Mouse (Mus musculus) right cerebral cortex, postnatal 36 days (tissue): Measurements from ENCODE around the gene Tnni1.
A peak's percentile ranks its signal among the peaks of the same experiment; 100 is the strongest.

Experiments used
- DNase-seq, 2 experiments: peaks; one replicate each; pipeline ENCODE4 v3.0.0; 2022; ENCODE audit warnings: low spot score in 2 of 2, mixed read lengths in 1 of 2

Gene Tnni1

DNA sequence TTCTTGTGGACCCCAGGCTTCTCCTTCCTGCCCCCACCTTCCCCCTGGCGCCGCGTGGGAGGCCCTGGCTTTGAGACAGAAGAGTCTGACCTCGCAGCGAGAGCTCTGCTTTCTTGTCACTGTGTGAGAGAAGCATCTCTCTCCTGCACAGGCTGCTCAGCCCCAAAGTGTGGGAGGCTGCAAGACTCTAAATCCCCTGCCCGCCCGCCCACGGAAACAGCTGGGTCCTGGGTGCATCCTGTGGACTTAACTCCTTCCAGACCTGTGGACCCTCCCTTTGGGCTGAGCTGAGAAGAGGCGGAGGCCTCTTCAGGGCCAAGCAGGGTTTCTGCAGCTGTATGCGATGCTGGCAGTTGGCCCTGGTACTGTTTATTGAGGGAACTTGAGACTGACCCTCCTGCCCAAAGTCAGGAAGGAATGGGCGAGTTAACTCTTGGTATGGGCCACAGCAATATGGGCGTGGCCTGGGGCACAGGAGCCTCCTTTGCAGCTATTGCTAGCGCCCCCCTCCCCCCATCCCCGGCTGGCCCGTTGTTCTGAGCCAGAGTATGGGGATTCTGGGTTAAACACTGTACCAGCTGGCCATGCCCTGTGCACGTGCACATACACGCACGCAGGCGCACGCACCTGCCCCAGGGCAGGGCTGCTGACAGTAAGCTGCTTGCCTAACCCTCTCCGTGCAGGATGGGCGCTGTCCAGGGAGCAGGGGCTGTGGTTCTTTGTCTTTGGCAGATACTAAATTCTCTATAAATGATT lies at the start of gene Tnni1:
Gene Tnni1, plus strand, starts transcription at position 655 of the 756 bp plus-strand sequence.
- DNase-seq, result no peak

DNA sequence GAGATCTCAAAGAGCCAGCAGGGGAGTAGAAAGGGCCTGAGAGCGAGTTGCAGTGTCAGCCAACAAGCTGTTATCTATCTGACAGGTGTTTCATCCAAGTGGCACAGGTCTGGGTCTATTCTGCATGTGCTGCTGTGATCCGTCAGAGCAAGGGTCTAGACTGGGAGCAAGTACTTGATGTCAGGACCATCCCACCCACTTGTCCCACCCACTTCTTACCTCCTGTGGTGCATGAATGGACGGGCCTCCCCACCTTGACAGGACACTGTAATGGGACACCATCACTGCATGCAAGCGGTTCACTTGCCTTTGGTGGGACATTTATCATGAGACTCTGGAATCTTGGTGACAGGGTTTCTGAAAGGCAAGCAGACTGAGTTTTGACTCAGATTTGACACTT lies 49.4 kb upstream of the Tnni1 start:
- DNase-seq, result no peak

DNA sequence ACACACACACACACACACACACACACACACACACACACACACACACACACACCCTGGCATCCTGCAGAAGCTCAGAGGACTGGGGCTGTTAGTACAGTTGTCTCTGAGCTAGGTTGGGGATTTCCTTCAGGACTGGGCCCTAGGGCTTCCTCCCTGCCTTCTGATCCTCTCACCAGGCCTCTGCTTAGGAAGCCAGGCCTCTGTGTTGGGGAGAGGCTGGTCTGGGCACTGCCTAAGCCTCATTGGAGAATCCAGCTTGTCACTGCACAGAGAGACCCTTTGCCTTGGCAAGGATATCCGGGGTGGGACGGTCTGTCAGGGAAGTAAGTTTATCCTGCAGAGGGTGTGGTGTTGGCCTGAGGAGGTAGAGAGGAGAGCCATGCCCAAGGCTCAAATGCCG lies 48.9 kb upstream of the Tnni1 start:
- DNase-seq, result no peak

DNA sequence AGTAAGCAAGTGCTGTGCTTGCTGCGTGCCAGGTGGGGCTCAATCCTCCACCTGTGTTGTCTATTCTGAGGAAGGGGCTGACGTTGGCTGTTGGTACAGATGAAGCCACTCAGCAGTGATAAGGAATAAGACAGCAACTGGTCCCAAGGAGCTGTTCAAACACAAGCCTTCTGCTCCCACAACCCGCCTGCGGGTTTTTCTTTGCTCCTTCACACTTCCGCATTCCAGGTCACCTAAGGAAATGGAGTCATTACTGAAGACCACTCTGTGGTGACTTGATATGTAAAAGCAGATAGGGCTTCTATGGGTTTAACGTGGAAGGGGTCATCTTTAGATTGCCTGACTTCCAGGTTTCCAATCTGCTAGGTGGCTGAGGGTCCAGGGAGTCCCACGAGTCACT lies 47.8 kb upstream of the Tnni1 start:
- no peak for DNase-seq

DNA sequence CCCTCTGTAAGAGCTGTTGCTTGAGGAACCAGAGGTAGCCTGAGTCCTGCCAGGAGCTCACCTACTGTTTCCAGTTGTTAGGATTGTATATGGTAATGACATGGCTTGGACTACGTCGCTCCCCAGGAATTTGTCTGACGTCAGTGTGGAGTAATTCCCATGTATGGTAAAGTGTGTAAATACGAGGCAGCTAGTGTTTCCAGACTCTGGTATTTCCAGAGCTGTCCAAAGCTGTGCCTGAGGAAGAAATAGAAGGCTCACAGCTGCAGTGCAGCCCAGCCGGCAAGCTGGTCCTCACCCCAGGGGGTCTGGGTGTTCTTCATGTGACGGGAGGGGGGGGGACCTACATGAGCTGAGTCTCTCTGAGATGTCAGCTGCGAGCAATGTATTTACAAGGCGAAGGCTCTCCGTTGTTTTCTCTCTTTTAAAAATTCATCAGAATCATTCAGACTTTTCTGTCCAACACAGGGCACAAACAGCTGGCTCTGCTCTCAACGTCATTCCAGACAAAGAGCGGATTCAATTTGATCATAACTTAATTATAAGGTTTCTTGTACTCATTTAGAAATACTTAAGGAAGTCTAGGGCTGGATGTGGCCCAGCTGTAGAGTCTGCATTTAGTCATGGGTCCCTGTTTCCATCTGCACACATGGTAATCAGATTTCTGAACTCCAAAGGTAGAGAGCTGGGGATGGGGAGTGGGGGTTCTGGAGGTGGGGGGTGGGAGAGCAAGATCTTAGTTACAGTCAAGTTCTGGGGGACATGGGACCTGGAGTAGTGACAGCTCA lies 47.1 kb upstream of the Tnni1 start:
- no peak for DNase-seq

DNA sequence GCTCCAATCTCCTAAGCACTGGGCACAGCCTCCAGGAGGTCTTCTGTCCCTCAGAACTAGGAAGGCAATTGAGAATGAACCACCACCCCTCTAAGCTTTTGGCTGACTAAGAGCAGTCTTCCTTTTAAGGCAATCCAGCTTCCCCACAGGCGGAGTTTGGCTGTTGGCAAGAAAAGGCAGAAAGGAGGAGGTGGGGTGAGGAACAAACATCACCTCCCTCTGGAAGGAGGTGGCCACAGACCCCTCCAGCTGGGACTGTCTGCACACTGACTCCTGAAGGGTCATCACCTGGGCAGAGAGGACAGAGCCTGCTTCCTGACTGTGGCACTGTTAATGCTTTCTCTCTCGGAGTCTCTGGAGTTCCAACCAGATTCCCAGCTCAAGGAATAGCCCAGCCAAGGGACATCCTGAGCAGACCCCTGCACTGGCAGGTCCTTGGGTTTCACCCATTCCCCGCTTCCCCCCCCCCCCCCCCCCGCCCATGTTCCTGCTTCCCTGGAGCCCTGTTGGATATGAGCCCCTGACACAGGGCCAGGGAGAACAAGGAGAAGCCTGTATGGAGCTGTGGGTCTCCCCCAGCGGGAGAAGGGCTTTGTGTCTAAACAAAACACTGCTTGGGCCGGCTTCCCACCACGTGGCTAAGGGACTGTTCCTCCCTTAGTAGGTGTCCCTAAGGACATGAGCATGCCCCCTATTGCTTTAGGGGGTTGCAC lies 44.9 kb upstream of the Tnni1 start:
- DNase-seq, result peak; percentile 47 to 61

DNA sequence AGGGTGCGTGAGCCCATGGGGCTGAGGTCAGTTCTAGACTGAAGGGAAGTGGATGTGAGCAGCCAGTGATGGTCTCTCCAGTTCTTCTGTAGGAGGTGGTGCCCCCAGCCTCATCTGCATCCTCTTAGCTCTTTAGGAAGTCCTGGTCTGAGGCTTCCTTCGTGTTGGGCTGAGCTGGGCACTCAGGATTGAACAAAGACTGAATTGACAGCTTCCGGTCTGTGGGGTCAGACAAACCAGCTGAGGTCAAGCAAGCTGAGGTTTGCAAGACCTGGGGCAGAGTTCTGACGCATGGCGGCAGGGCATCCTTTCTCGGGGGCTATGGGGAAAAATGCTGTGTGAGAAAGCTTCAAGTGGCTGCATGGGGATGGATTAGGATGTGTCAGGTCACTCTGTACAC lies 43.8 kb upstream of the Tnni1 start:
- DNase-seq, result no peak

DNA sequence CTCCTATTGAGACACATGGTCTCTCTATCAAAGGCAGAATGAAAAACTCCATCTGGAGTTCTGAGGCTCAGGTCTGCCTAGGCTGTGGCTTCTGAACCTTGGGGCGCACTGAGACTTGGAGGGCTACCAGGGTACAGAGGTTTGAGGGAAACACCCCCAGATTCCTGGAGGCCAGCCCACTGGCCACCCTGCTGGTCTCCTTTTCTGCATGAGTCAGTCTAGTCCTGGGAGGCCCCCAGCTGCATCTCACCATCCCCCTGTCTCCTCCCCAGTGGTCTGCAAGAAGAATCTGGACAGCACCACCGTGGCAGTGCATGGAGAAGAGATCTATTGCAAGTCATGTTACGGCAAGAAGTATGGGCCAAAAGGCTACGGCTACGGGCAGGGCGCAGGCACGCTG lies 34.2 kb upstream of the Tnni1 start:
- no peak for DNase-seq

DNA sequence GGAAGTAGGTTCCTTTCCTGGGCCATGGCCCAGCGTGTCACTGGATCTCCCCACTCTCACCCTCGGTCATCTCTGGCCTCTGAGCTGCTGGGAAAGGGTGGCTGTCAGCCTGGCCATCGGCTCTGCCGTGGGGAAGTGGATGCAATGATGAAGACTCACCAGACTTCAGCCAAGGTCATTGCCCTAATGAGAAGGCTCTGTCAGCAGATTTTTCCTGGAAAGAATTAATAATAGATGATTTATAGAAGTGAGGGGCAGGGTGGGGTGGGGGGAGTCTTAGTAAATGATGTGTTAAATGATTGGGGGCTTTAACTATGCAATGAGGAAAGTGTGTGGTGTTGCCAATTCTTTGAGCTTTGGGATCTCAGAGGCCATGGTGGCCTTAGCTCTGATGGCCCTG lies 33.0 kb upstream of the Tnni1 start:
- DNase-seq, result no peak

DNA sequence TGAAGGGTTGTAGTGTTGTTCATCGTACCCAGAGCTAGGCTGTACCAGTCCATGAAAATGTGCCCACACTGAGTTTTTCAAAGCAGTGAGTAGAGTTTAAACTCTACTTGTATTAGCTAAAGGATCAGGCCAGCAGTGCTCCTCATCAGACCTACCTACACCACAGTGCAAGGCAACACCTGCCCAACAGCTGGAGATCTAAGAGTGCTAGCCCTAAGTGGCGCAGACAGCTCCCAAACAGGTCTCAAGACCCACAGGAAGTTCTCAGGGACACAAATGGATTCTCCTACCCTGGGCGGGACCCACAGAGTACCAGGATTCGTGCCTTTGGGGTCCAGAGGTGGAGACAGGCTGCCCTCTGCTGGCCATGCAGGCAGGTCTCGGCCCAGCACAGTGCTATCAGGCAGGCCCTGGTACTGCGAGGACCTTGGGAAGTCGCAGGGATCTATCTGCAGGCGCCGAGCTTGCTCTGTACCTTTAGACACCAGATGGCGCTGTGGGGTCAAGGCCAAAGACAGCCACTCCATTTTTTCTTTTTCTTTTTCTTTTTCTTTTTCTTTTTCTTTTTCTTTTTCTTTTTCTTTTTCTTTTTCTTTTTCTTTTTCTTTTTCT lies 26.4 kb upstream of the Tnni1 start:
- peak; percentile 89 to 90 for DNase-seq

DNA sequence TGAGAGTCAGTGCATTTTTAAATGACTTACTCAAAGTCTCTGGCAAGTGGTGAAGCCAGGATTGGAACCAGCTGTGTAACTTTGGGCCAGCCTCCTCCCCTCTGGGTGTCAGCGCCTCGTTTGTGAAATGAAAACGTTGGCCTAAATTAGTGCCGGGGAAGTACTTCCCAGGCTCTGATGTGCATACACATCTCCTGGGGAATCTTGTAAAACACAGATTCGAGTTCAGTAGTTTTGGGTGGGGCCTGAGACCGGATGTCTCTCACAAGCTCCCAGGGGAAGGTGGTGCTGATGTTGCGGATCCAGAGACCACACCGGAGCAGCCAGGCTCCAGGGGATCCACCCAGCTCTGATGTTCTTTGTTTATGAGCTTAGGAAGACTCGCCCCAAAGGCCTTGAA lies 23.9 kb upstream of the Tnni1 start:
- no peak for DNase-seq

DNA sequence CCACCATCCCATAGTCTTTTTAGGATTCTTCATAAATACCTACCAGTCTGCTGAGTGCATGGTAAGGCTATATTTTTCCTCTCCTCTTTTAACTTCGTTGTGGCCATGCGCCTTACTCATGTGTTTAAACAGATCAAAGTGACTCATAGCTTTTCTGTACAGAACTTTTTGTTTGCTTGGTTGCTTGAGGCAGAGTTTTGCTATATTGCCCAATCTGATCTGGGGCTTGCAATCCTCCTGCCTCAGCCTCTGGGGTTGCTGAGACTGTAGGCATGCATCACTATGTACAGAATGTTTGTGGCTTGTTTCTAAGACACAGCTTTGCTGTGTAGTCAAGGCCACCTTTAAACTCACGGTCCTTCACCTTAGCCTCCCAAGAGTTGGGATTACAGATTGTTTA lies 23.3 kb upstream of the Tnni1 start:
- no peak for DNase-seq

DNA sequence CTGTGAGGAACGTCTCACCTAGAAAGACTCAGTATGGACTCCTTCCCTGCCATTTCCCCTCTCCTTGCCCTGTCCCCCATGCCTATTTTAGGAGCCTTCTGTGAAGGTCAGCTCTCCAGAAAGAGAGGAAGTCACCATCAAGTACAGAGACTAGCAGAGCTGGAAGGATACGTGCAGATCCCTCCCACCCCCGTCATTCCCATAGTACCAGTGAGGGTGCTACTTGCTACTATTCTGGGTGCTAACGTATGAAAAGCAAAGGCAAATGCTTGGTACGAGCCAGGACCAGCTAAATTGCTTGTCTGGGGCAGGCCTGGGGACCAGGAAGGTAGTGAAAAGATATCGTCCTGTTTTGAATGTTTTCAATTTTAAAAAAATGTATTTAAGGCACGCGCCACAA lies 21.9 kb upstream of the Tnni1 start:
- peak in 1 of 2 experiments; percentile 24 for DNase-seq

DNA sequence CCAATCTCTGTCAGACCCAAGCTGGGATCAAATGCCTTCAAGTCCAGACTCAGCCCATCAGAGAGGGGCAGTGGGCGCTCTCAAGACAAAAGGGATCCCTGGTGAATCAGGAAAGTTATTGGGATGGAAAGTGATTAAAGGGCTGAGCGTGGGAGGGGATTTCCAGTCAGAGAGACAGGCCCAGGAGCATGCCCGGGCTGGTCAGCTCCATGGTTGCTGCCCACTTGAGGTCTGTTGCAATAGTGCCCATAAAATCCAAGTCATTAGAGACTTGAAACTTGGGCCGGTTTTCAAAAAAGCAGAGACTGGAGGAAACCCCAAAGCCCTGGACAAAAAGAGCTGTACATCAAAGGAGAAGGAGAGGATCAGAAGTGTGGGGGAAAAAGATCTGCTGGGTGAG lies 19.5 kb upstream of the Tnni1 start:
- DNase-seq, result no peak

DNA sequence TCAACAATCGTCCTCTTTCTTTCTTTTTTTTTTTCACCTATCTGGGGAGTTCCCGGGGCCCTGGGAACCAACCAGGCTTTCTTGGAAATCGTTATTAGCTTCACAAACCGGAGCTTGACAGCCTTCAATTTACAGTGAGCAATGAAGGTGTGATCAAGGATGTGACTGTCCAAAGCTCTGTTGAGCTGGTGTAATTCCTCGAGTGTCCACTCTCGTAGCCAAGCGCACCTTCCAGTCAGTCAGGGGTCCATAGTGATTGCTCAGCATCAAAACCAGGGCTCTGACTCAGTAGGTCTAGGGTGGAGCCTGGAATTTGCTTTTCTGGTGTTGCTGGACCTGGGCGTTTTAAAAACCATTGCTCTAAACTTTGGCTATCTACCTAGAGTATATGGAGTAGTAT lies 19.0 kb upstream of the Tnni1 start:
- no peak for DNase-seq

DNA sequence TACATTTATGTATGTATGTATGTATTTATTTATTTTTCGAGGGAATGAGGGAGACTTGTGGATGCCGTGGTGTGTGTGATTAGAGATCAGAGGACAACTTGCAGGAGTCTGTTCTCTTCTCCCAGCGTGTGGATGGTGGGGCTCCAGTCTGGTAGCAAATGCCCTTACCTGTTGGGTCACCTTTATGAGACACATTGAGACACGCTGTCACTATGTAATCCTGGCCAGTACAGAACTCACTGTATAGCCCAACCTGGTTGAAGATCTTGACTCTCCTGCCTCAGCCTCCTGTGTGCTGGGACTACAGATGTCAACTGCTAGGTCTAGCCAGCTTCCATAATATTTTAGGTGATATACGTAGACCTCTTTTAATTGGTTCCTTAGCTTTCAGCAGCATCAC lies 17.5 kb upstream of the Tnni1 start:
- DNase-seq, result no peak

DNA sequence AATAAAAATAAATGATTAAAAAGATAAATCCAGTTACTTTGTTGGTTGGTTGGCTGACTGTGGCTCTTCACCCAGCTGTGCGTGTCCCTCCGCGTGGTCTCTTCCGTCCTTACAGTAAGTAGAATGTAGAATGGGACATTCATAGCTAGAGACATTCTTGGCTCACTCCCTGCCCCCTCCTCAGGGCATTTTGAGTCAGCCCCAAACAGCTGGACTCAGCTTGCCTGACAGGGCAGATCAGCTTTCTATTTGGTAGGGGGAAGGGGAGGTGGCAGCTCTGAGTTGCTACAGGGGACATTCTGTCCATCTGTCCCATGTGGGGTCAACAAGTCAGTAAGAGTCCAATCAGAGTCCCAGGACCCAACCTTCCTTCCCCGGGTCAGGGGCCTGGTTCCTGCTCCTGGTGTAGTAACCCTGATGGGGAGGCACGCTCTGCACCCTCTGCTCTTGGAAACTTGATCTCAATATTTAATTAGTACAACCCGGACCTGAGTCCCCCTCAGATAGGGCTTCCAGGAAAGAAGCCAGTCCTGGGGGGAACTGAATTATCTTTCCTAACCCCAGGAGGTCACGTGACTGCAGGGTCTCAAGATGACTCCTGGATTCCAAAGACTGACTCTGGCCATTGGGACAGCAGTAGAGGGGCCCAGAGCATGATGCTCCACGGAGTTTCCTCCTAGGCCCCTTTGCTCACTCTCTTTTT lies 15.6 kb upstream of the Tnni1 start:
- no peak for DNase-seq

DNA sequence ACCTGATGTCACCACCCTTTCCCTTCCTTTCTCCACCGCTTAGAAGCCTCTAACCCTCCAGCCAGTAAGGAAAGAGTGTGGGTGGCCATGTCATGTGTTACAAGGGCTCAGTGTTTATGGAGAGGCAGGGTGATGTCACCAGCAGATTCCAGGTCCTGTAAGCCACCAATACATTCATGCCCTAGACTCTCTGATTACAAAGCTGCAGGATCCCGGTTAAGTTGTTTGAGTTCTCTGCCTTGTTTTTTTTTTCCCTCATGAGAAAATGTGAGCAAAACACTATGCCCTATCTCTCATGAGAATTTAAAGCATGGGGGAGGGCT lies 15.1 kb upstream of the Tnni1 start:
- no peak for DNase-seq

DNA sequence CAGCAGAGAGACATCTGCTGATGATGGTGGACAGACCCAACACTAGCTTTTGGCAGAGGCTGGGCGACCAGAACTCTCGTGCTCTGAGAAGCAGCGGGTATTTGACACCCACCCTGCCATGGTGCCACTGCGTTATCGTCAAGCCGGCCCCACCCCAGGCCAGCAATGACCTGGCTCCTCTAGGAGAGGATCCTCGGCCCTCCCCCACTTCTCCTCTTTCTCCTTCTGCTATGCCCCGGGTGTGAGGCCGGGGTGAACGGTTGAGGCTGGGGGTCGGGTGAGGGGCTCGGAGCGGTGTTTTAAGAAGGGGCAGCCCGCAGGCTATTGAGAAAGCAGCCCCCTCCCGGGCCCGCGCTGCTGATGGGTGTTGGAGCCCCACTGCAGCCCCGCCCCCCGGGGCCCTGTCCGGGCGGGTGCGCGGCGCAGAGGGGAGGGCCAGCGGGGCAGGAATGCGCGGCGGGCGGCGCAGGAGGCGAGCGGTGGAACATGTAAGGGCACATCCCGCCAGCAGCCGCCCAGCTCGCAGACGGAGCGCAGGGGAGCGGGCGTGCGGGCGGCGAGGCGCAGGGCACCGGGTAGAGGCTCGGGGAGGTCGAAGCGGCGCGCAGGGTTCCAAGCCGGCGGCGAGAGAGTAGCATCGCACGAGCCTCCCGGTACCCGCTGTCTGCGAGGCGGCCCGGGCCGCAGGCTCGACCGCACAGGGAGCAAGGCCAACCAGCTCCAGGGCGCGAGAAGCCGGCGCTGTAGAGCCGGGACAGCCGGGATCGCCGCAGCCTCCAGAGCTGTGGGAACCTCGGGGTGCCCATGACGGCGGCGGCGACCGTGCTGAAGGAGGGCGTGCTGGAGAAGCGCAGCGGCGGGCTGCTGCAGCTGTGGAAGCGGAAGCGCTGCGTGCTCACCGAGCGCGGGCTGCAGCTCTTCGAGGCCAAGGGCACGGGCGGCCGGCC lies 13.3 kb upstream of the Tnni1 start, which contains the start of gene Phlda3:
Gene Phlda3, plus strand, starts transcription at position 475 of the 947 bp plus-strand sequence.
- DNase-seq, result peak in 1 of 2 experiments; percentile 18

DNA sequence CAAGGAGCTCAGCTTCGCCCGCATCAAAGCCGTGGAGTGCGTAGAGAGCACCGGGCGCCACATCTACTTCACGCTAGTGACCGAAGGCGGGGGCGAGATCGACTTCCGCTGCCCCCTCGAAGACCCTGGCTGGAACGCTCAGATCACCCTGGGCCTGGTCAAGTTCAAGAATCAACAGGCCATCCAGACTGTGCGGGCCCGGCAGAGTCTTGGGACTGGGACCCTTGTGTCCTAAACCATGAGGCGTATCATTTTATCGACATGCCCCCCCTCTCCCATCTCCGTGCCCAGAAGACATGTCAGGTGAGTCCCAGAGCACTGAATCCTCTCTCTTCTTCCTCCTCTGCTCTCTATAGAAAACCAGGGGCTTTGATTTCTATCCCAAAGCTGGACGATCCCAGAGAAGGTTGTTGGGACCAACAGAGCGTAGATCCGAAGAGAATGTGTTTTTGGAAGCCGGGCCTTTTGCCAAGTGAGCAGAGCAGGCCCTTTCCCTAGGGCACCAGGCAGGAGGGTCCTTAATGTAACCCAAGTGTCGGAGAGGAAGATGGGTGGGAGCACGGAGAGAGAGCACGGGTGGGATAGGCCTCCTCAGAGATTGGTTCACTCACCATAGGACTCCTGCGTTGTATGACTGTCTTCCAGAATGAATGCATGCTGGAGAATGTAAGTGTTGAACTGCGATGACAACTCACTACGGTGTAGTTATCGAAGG lies 12.5 kb upstream of the Tnni1 start:
- DNase-seq, result no peak
